Mouse (Mus musculus): ENCODE measurements at regions not wholly inside any gene's neighbourhood (a gene's known extent, or its start where the extent isn't known, plus 50 kb on each side); places are given as distances from the start of the nearest gene placed in this dataset.

- DNase-seq (ENCODE audit: low spot score): no peak
Measured at GRCm38 (mm10) chr5:100244811-100245210, 85.2 kb upstream of the Tmem150c start.

GRCm38 (mm10) chr5:100240876-100241275, 81.3 kb upstream of the Tmem150c start:
- DNase-seq (ENCODE audit: low spot score): peak; percentile 57

- DNase-seq (ENCODE audit: low spot score): no peak
Measured at GRCm38 (mm10) chr5:100239632-100240031, 80.0 kb upstream of the Tmem150c start.

- no peak for DNase-seq (ENCODE audit: low spot score)
Measured at GRCm38 (mm10) chr5:100238287-100239036, 78.9 kb upstream of the Tmem150c start.

- no peak for DNase-seq (ENCODE audit: low spot score)
Measured at GRCm38 (mm10) chr5:100237674-100238278, 78.2 kb upstream of the Tmem150c start.

- DNase-seq (ENCODE audit: low spot score): no peak
Measured at GRCm38 (mm10) chr5:100236277-100236676, 76.7 kb upstream of the Tmem150c start.

- DNase-seq (ENCODE audit: low spot score): no peak
Measured at GRCm38 (mm10) chr5:100232076-100232475, 72.5 kb upstream of the Tmem150c start.

- DNase-seq (ENCODE audit: low spot score): no peak
Measured at GRCm38 (mm10) chr5:100231574-100231973, 72.0 kb upstream of the Tmem150c start.

GRCm38 (mm10) chr5:100230038-100230437, 70.4 kb upstream of the Tmem150c start:
- DNase-seq (ENCODE audit: low spot score): no peak

GRCm38 (mm10) chr5:100227888-100228287, 68.3 kb upstream of the Tmem150c start:
- DNase-seq (ENCODE audit: low spot score): no peak

- DNase-seq (ENCODE audit: low spot score): no peak
Measured at GRCm38 (mm10) chr5:100226571-100227235, 67.1 kb upstream of the Tmem150c start.

- DNase-seq (ENCODE audit: low spot score): no peak
Measured at GRCm38 (mm10) chr5:100225491-100225890, 65.9 kb upstream of the Tmem150c start.

- no peak for DNase-seq (ENCODE audit: low spot score)
Measured at GRCm38 (mm10) chr5:100224773-100225363, 65.3 kb upstream of the Tmem150c start.

- no peak for DNase-seq (ENCODE audit: low spot score)
Measured at GRCm38 (mm10) chr5:100221005-100221583, 61.5 kb upstream of the Tmem150c start.

GRCm38 (mm10) chr5:100220320-100220719, 60.7 kb upstream of the Tmem150c start:
- DNase-seq (ENCODE audit: low spot score): no peak

GRCm38 (mm10) chr5:100218256-100218851, 58.7 kb upstream of the Tmem150c start:
- no peak for DNase-seq (ENCODE audit: low spot score)

- peak; percentile 15 for DNase-seq (ENCODE audit: low spot score)
Measured at GRCm38 (mm10) chr5:100217178-100218035, 57.8 kb upstream of the Tmem150c start.

GRCm38 (mm10) chr5:100213901-100214300, 54.3 kb upstream of the Tmem150c start:
- DNase-seq (ENCODE audit: low spot score): no peak

GRCm38 (mm10) chr5:100210708-100211107, 51.1 kb upstream of the Tmem150c start:
- DNase-seq (ENCODE audit: low spot score): no peak

Data from lung, postnatal 25 days (tissue).